Mouse (Mus musculus) thymus, postnatal 25 days (tissue): Measurements from ENCODE around the gene Map4k4.

Experiments
- DNase-seq: peaks from one replicate; pipeline ENCODE4 v3.0.0; 2022

Gene Map4k4

DNA sequence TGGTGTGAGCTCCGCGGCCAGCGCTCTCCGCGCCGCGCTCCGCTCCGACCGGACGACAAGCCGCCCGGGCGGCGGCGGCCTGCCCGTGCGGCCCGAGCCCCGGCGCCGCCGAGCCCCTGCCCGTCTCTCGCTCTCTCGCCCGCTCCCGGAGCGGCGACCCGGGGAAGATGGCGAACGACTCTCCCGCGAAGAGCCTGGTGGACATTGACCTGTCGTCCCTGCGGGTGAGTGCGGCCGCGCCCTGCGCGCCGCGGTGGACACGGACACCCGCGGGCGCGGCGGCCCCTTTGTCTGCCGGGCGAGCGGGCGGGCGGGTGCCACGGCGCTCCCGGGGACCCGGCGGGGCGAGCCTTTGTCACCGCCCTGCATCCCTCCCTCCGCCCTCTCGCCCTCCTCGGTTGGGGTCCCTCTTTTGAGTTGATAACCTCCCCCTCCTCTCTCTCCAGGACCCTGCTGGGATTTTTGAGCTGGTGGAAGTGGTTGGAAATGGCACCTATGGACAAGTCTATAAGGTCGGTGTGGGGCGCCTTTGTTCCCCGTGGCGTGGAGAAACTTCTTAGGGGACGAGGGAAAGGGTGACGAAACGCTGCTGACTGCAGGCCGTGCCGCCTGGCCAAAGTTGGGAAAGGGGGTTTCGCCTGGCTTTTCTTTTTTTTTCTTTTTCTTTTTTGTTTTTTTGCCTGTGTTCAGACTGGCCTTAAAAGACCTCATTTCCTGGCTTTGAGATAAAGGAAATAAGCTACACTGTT, 524 bp downstream of the Map4k4 start:
- peak; percentile 72 for DNase-seq

DNA sequence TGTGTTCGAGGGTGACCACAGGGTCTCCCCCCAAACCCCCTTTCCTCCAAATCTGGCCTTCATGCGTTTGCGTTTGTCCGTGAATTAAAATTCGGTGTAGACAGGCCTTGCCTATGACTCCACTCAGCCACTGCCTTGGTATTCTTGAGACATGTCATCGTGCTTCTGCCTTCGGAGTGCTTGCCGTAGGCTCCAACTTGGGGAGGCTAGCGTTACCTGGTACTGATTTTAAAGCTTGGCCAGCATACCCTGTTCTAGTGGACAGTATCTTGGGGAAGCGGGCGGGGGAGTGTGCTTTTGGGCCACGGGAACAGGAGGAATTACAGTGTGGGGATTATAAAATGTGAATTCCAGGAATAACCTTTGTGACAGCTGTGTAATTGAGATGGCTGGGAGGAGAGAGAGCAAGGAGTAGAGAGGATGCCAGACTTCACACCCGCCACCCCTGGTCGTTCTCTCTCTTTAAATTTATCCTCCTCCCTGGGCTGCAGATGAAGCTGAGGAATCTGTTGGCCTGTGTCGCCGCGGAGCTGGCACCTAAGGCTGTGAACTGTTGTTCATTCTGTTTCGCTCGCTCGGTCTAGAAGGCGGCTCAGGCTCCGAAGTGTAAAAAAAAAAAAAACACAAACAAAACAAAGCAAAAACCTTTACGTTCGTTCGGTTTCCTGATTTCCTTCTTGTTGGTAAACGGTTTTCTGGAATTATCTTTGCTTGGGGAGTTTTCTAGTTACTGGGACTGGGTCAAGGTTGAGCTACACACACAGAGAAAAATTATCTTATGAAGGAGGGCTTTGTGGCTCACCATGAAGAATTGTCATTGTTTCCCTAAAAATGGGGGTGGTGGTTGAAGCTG, 1.4 kb downstream of the Map4k4 start:
- DNase-seq, result peak; percentile 65

- no peak for DNase-seq
These were observed 2.0 kb downstream of the Map4k4 start for GRCm38 (mm10) chr1:39902704-39903151.

DNA sequence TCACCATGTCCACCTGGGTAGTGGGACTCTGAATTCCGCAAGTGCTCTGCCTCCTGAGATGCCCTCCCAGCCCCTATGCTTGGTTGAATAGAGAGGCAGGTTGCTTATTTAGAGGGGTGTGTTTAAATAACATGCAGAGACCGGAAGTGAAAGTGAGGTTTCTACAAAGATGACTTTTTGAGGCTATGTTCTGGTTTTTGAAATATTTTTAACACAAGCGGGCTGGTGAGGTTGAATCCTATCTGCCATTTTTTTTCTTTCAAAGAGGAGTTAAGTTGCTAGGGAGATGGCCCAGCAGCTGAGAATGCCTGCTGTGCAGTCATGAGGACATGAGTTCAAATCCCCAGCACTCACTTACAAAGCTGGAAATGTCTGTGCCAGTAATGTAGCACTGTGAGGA, 4.0 kb downstream of the Map4k4 start:
- DNase-seq, result no peak

- DNase-seq, result no peak
These were observed 6.2 kb downstream of the Map4k4 start for GRCm38 (mm10) chr1:39906921-39907320.

GRCm38 (mm10) chr1:39908976-39909375, 8.3 kb downstream of the Map4k4 start:
- no peak for DNase-seq

DNA sequence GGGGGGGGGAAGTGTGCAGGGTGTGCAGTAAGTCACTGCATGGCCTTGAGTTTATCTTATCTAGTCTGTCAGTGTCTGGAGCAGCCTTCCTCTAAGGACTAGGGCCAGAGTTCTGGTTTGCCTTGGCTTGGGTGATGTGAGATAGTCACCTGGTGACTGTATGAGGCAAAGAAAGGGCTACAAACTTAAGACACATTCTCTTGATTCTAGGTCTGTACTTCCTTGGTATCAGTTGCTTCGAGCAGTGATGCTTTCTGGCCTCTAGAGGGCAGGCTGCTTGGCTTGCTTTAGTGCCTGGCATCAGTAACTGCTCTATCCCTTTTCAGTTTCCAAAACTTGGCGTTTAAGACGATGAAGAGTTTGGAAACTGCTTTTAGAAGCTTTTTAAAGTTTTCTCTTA, 10.7 kb downstream of the Map4k4 start:
- peak; percentile 55 for DNase-seq

DNA sequence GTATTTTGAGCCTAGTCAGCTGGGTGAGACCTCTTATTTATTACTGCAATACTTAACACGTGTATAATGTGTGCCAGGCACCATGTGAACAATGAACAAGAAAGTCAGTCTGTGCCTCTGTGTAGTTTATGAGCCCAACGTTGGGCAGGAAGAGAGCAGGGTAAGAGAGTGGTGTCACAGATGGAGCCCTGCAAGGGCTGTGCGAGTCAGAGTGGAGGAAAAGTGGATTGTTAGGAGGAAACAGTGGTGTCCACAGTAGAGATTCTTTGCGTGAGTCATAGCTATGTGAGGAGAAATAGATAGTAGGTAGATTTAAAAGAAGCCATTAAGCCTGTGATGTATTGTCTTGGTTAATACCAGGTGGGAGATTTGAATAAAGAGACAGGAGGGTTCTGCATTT, 12.5 kb downstream of the Map4k4 start:
- DNase-seq, result no peak

DNA sequence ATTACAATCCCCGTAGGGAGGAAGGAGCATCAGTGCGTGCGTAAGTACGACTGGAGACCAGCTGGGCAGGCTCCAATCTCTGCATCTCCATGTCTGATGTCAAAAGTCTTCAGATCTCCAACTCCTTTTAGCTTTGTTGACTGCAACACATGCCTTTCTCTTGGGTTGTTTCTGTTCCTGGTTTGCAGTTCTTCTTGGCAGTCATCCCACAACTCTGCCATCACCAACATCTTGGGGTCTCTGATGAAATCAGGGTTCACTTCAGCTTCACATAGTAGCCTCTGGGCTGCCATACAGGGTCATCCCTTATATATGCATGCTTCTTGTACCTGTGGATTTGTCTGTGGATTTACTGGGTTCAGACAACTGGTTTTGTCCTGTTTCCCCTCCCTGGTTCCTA, 15.4 kb downstream of the Map4k4 start:
- DNase-seq, result no peak

DNA sequence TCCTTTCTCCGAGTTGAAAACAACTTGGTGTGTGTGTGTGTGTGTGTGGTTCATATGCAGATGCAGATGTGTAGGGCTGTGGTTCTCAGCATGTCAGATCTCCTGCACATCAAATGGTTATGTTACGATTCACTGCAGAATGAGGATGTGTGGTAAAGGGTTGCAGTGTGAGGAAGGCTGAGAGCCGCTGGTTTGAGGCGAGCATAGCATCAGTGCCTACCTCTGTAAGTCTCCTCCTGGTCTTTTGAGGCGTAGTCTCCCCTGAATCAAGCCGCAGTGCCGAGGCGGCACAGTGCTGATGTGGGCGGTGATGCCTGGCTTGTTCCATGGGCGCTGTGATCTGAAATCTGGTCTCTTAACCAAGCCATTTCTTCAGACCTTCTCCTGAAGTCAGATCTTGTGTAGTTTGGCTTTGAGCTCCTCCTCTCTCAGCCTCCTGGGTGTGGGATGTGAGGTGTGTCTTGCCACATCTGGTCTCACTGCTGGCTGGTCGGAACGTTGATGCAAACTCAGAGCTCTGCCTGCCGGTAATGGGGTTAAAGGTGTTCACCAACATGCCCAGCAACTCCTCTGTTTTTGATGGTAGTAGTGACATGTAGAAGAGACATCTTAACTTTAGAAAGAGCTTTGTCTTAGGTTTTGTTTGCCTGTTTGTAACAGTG, 17.3 kb downstream of the Map4k4 start:
- DNase-seq, result peak; percentile 60

GRCm38 (mm10) chr1:39918517-39919115, 17.9 kb downstream of the Map4k4 start:
- peak; percentile 45 for DNase-seq

DNA sequence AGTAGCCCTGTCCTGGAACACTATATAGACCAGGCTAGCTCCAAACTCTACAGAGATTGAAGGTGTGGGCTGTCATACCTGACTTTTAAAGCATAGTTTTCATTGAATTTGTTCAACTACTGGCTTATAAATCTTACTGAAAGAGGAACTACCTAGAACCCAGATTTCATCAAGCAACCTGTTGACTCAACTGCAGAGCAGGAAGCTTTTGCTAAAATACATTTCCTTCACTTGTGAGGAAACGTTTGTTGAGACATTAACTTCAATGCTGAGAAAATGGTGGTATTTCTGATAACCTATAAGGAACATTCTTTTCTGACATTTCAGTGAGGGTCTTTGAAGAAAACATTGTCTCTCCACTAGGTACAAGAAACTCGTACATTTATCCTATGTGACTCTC, 19.9 kb downstream of the Map4k4 start:
- no peak for DNase-seq

- no peak for DNase-seq
These were observed 21.3 kb downstream of the Map4k4 start for GRCm38 (mm10) chr1:39921996-39922395.

GRCm38 (mm10) chr1:39922714-39923113, 22.0 kb downstream of the Map4k4 start:
- DNase-seq, result peak; percentile 69

- peak; percentile 65 for DNase-seq
These were observed 23.0 kb downstream of the Map4k4 start for GRCm38 (mm10) chr1:39923395-39924337.

GRCm38 (mm10) chr1:39931055-39931454, 30.3 kb downstream of the Map4k4 start:
- no peak for DNase-seq

- DNase-seq, result no peak
These were observed 31.6 kb downstream of the Map4k4 start for GRCm38 (mm10) chr1:39932216-39932739.

GRCm38 (mm10) chr1:39932922-39933321, 32.2 kb downstream of the Map4k4 start:
- no peak for DNase-seq

DNA sequence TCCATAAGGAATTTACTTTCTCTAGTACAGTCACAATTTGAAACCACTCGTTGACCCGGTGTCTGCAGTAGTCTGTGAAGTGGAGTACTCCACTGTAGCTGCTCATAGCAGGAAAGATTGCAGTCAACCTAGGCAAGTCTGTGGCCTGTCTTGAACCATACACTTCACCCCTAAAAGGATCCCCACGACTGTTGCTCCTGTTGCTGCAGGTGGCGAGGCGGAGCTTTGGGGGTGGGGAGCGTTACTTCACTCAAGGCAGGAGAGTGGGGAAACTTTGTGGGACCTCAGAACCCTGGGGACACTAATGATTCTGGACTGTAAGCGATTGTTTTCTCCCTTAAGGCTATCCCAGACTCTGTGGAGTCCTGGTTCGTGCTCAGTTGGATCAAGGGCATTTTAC, 34.2 kb downstream of the Map4k4 start:
- peak; percentile 63 for DNase-seq

GRCm38 (mm10) chr1:39935616-39936015, 34.9 kb downstream of the Map4k4 start:
- DNase-seq, result no peak

GRCm38 (mm10) chr1:39936332-39936802, 35.7 kb downstream of the Map4k4 start:
- peak; percentile 88 for DNase-seq

GRCm38 (mm10) chr1:39936934-39937333, 36.2 kb downstream of the Map4k4 start:
- DNase-seq, result no peak
